Mouse (Mus musculus) kidney, adult 2 months (tissue): ENCODE measurements around the gene Gucy1b2.

ENCODE experiments used
- CTCF ChIP-seq: fragments of 200-500 bp; conservative IDR thresholded peaks from 2 replicates; pipeline ENCODE4 v1.5.1; 2011; ENCODE audit warnings: low read depth, mild to moderate bottlenecking, control low read depth, low read length, moderate library complexity, mixed read lengths; ENCODE audit not compliant: insufficient read depth, insufficient read length
- POLR2A ChIP-seq: fragments of 200-500 bp; IDR thresholded peaks from one replicate; pipeline ENCODE4 v1.6.1; 2011; ENCODE audit warnings: low read depth, low read length, control low read depth

DNA sequence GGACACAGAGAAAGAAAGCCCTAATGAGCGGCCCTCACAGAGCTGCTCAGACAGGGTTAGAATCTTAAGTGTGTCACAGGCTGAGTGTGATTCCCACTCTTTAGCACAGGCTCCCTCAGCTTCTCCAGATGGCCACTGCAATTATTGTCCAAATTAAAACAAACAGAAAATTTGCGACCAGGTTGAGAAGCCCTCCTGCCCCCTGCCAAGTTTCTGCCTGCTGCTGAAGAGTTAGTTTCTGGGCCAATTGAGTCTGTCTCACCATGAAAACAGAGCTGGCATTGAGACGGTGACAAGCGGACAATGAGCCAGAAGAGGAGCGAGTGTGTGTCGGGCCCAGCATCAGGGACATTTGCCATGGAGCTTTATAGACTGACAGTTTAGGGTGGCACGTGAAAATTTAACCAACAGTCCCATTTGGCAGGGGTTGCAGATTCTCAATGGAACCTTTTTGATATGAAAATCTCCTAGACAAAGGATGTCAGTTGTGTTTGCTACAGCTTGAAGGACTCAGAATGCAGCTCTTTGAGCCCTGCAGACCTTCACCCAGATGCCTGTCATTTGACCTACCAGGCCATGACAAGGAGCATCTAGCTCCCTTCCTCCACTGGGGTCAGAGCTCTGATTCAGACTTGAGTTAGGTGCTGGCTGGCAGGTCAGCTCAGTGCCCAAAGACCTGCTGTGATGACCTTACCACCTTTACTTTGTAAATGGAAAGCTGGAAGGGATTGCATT is 39.9 kb downstream of the Gucy1b2 start:
- TF ChIP-seq CTCF: no peak
- no peak for TF ChIP-seq POLR2A
